Comparison of ENCODE assay signal across 11 mouse cellular contexts in the genomic region with DNA sequence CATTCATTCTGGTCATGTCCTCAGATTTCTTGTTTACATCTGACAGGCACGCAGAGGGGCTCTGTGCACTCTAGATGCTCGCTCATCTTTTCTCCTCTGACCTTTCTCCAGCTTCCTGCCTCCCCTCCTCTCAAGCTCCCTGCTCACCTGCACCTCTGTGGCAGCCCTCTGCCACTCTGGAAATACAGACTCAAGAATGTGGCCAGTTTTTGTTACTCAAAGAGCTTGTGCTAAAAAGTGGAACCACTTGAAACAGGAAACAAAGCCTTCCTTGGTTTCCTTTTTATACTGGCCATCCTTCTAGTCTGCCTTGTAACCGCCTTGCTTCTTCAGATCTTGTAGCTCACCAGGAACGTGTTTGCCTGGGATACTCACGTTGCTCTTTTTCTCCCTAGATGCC.
DNase-seq lines count a peak whose midpoint lies in the region; ATAC-seq and TF ChIP-seq lines count a peak whose summit lies in the region.
"Had no signal": no experiment of that assay in that cellular context is flagged by ENCODE, and none has a peak within 500 bp of the region (broad histone marks: within the 10 kb centered on the region; RNA-seq: fewer than 3 reads in every experiment).

No protein-coding gene starts in this region.

- H3K4me2 ChIP-seq in heart, postnatal 0 days (ENCODE audit: low read depth, low read length) = no peak overlapping the region
- H3K4me2 ChIP-seq in heart, embryonic 11.5 days = no peak overlapping the region
- no peak overlapping the region for H3K4me2 ChIP-seq in neural tube, embryonic 13.5 days
- peak overlapping the region; percentile 23; the same call in 1 of the 2 replicates for H3K4me2 ChIP-seq in liver, embryonic 15.5 days

- peak overlapping the region; percentile 10; the same call in 1 of the 2 replicates for H3K27ac ChIP-seq in heart, postnatal 0 days (ENCODE audit: low read depth)
- no peak overlapping the region for H3K27ac ChIP-seq in heart, embryonic 11.5 days (ENCODE audit: low read depth, low read length)
- H3K27ac ChIP-seq in neural tube, embryonic 13.5 days (replicated peaks) = 0 out of 2 replicates have a peak overlapping the region, but pooled peaks have one; percentile 29
- 0 out of 2 replicates have a peak overlapping the region, but pooled peaks have one; percentile 19 for H3K27ac ChIP-seq in liver, embryonic 15.5 days (replicated peaks)

- TF ChIP-seq EP300 in heart, postnatal 0 days (IDR thresholded peaks at IDR 0.05; ENCODE audit: low read depth) = no peak

- no peak overlapping the region for H3K4me3 ChIP-seq in heart, postnatal 0 days (ENCODE audit: low read depth, low read length)
- H3K4me3 ChIP-seq in heart, embryonic 11.5 days (ENCODE audit: low read depth, low read length) = no peak overlapping the region
- no peak overlapping the region for H3K4me3 ChIP-seq in neural tube, embryonic 13.5 days
- H3K4me3 ChIP-seq in liver, embryonic 15.5 days (replicated peaks) = no peak overlapping the region
- H3K4me3 ChIP-seq: erythroblast, embryonic 14.5 days had no signal

- no peak for ATAC-seq in heart, postnatal 0 days (ENCODE audit: insufficient read depth, low read depth)
- ATAC-seq in heart, embryonic 11.5 days (replicated peaks; ENCODE audit: insufficient number of reproducible peaks, low FRiP score, low TSS enrichment) = no peak
- ATAC-seq in neural tube, embryonic 13.5 days (ENCODE audit: low read depth) = no peak
- no peak for ATAC-seq in liver, embryonic 15.5 days (ENCODE audit: insufficient read depth)

- H3K27me3 ChIP-seq in heart, postnatal 0 days (ENCODE audit: control insufficient read depth, insufficient read depth, low read length) = no peaks in the 10 kb centered on the region
- H3K27me3 ChIP-seq in heart, embryonic 11.5 days (ENCODE audit: control insufficient read depth, insufficient read depth, low read length) = no peaks in the 10 kb centered on the region
- no peaks in the 10 kb centered on the region for H3K27me3 ChIP-seq in neural tube, embryonic 13.5 days
- H3K27me3 ChIP-seq in liver, embryonic 15.5 days = no peaks in the 10 kb centered on the region

- no peak for TF ChIP-seq CTCF in heart, postnatal 0 days (IDR thresholded peaks at IDR 0.05; ENCODE audit: low read depth)

- 58% methylated on average over 5 of the region's 5 CpGs for WGBS in heart, postnatal 0 days
- WGBS in heart, embryonic 11.5 days (ENCODE audit: insufficient replicate concordance) = 47% methylated on average over 5 of the region's 5 CpGs
- WGBS in neural tube, embryonic 13.5 days = 55% methylated on average over 5 of the region's 5 CpGs
- WGBS in liver, embryonic 15.5 days (ENCODE audit: insufficient replicate concordance) = 13% methylated on average over 5 of the region's 5 CpGs

- H3K36me3 ChIP-seq in heart, postnatal 0 days (replicated peaks; ENCODE audit: control insufficient read depth, insufficient read depth, low read length) = no peaks in the 10 kb centered on the region
- no peaks in the 10 kb centered on the region for H3K36me3 ChIP-seq in heart, embryonic 11.5 days (ENCODE audit: control insufficient read depth, insufficient read depth, low read length)
- no peaks in the 10 kb centered on the region for H3K36me3 ChIP-seq in neural tube, embryonic 13.5 days
- no peaks in the 10 kb centered on the region for H3K36me3 ChIP-seq in liver, embryonic 15.5 days (replicated peaks)

- peaks cover 7% of the 10 kb centered on the region for H3K4me1 ChIP-seq in heart, postnatal 0 days (ENCODE audit: control insufficient read depth, insufficient read depth)
- H3K4me1 ChIP-seq in heart, embryonic 11.5 days (ENCODE audit: control insufficient read depth, insufficient read depth, low read length) = peaks cover 10% of the 10 kb centered on the region
- H3K4me1 ChIP-seq in neural tube, embryonic 13.5 days (replicated peaks) = peaks cover 34% of the 10 kb centered on the region
- peaks cover 28% of the 10 kb centered on the region for H3K4me1 ChIP-seq in liver, embryonic 15.5 days (replicated peaks)

- no peak overlapping the region for H3K9ac ChIP-seq in heart, postnatal 0 days (replicated peaks; ENCODE audit: low read depth, low read length)
- no peak overlapping the region for H3K9ac ChIP-seq in heart, embryonic 11.5 days (ENCODE audit: low read depth, low read length)
- no peak overlapping the region for H3K9ac ChIP-seq in neural tube, embryonic 13.5 days
- no peak overlapping the region for H3K9ac ChIP-seq in liver, embryonic 15.5 days

- no peaks in the 10 kb centered on the region for H3K9me3 ChIP-seq in heart, postnatal 0 days (replicated peaks; ENCODE audit: control insufficient read depth, low read length)
- no peaks in the 10 kb centered on the region for H3K9me3 ChIP-seq in heart, embryonic 11.5 days (replicated peaks; ENCODE audit: control insufficient read depth, low read length)
- no peaks in the 10 kb centered on the region for H3K9me3 ChIP-seq in neural tube, embryonic 13.5 days
- no peaks in the 10 kb centered on the region for H3K9me3 ChIP-seq in liver, embryonic 15.5 days (replicated peaks)

- no peak for DNase-seq in heart, postnatal 0 days (ENCODE audit: low spot score)
- DNase-seq in neural tube, embryonic 10.5 days (ENCODE audit: extremely low spot score, low spot score) = no peak
- DNase-seq in thymus, postnatal 14 days = peak; percentile 59
- no peak for DNase-seq in adrenal gland, postnatal 36 days
- no peak for DNase-seq in cerebellum, postnatal 14 days
- DNase-seq: heart, postnatal 36 days; spleen, adult 18-20 months had no signal
